Mouse (Mus musculus): ENCODE data around the gene Myh3.

Gene Myh3

DNA sequence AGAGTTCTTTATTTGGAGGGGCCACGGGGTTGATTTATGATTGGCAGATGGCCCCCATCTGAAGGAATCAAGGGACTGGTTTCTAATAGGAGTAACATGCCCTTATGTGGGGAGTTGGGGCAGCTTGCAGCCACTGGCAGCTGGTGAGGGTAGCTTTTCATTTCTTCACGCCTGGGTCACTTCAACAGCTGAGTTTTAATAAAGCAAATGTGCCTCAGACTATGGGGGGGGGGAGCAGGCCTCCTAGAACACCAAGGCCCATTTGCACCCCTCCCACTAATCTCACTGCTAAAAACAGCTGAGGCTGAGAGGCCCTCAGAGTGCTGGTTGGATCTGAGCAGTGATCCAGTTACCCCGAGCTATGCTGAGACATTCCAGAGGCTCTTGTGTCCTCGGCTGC is 27.6 kb downstream of the Myh3 start:
- no peak for DNase-seq (ENCODE audit: low spot score)

DNA sequence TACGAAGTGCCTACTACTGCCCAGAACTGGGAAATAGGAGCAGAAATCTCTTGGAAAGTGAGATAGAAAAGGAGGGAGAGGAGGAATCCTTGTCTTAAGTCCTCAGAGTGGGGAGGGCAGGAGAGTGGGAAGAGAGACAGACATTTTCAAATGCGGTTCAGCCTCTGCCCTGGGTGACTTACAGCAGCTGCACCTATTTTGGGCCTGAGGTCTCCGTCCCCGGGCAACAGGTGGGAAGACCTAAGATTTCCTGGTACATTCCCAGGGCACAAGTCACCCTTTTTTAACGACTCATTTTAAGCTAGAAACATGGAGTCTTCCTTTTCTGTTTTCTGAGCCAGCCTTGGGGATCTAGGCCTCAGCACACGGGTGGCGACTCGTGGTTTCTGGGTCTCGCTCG is 28.9 kb downstream of the Myh3 start:
- no peak for DNase-seq (ENCODE audit: low spot score)

GRCm38 (mm10) chr11:67110168-67110948 is 32.3 kb downstream of the Myh3 start:
- peak; percentile 71 for DNase-seq (ENCODE audit: low spot score)

GRCm38 (mm10) chr11:67112019-67112850 is 34.1 kb downstream of the Myh3 start:
- no peak for DNase-seq (ENCODE audit: low spot score)

DNA sequence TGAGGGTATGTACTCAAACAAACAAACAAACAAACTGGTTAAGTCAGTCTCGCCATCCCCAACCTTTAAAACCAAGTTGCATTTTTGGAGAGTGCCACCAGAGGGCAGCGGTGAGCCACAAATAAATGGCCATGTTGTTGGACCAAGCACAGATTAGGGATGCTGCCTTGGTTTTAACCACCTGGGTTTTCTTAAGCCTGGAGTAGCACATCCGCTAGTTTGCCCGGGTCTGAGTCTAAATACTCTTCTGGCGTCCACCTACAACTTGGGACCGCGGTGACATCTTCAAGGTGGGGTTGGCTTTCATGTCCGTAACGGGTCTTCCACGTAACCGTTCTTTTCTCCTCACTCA is 34.7 kb downstream of the Myh3 start:
- DNase-seq (ENCODE audit: low spot score) = peak; percentile 41

DNA sequence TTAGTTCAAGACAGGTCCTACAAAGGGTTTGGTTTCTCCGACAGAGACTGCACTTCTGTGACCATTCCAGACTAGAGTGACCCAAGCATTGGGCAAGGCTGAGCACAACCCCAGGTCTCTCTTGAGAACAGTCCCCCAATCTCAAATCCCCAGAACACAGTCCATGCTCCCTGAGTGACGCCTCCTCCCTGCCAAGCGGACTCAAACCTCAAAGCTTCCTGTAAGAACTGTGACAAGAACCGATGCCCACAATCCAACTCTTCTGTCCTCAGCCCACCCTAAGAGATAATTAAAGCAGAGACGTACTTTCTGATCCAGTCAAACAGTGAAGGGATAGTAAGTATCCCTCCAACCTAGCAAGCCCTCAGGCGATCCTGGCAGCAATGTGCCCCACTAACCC is 35.3 kb downstream of the Myh3 start:
- no peak for DNase-seq (ENCODE audit: low spot score)

DNA sequence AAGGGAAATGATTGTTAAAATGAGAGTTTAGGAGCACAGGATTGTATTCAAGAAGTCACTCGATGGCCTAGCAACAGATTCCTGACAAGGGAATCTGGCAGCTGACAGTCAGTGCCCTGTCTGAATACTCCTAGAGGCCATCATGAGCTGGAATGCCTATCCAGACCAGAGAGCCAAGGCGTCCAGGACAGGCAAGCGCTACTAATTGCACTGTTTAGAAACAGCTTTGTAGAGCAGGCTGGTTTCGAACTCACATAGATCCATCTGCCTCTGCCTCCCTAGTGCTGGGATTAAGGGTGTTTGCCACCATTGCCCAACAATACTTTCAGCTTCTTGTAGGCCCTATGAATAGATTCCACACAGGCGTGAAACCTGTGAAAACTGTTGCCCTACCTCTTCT is 36.2 kb downstream of the Myh3 start:
- DNase-seq (ENCODE audit: low spot score) = no peak

GRCm38 (mm10) chr11:67114901-67115300 is 36.8 kb downstream of the Myh3 start:
- DNase-seq (ENCODE audit: low spot score) = no peak

GRCm38 (mm10) chr11:67116725-67117124 is 38.6 kb downstream of the Myh3 start:
- no peak for DNase-seq (ENCODE audit: low spot score)

- no peak for DNase-seq (ENCODE audit: low spot score)
Observed at GRCm38 (mm10) chr11:67119539-67120070, 41.5 kb downstream of the Myh3 start.

DNA sequence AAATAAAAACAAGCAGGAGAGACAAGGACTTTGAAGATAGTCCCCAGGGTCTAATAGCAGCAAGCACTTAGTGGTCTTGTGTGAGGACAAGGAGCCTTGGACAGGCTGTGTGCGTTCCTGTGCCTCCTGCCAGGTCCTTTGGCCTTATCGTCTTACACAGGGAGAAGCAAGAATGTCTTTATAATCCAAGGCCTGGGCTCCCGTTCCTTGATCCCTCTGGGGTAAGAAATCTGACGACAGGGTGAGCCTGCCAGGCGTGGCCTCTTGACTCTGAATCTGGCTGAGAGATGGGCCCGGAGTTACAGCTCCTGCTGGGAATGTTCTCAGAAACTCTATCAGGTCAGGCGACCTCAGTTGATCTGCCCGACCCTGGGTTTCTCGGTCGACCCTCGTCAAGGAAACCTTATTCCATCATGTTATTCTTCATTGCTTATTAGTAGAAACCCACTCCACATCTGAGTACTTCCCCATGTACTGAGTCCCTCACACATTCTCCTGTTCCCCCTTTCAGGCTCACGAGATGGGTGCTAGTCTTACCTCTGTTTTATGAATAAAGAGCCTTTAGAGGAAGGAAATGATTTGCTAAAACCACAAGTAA is 42.7 kb downstream of the Myh3 start:
- no peak for DNase-seq (ENCODE audit: low spot score)

DNA sequence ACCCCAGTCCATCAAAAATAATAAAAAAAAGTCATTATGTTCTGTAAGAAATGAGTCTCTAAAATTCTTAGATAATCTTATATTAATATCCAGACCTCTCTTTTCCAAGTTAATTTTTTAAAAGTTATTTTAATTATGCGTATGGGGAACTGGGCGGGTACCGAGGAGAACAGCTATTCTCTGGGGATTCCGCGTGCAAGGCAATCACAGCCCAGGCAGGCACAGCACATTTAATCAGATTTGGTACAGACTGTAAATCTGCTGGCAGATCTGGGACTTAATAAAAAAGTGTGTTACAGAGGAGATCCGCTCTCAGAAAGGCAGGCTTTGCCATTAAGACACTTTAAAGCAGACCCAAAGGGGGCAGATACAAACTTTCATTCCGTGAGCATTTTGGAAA is 46.8 kb downstream of the Myh3 start:
- no peak for DNase-seq (ENCODE audit: low spot score)

- DNase-seq (ENCODE audit: low spot score) = peak; percentile 69
Observed at GRCm38 (mm10) chr11:67125361-67125760, 47.3 kb downstream of the Myh3 start.

GRCm38 (mm10) chr11:67133526-67133925 is 55.4 kb downstream of the Myh3 start:
- DNase-seq (ENCODE audit: low spot score) = no peak

- no peak for DNase-seq (ENCODE audit: low spot score)
Observed at GRCm38 (mm10) chr11:67134654-67135053, 56.6 kb downstream of the Myh3 start.

DNA sequence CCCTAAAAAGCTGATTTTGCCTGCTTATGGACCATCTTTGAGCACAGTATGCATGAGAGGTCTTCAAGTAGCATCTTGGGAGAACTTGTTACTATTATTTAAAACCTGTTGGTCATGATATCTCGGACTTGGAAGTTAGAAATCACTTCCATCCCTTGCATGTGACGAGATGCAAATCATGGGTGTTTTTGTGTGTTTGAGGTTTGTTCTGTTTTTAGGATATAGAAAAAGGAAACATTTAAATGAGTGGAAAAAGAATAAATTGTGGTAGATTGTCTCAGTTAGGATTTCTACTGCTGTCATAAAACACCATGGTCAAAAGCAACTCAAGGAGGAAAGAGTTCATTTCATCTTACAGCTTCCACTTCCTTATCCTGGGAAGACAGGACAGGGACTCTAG is 57.4 kb downstream of the Myh3 start:
- no peak for DNase-seq (ENCODE audit: low spot score)

DNA sequence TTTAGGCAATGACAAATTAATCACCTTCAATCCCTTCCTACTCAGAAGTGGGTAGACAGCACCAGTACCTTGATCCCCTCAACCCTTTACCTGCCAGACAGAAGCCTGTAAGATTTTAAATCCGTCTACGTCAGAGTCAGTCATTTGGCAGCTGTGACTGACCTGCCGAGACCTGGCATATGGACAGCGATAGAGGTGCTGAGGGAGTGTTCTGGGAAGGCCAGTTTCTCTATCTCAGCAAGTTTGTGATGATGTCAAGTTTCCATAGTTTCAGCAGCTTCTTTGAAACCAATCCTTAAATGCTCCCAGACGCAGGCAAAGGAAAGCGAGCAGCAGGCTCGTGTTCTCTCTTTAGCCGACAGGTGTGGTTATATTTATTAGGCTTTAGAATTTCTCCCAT is 61.5 kb downstream of the Myh3 start:
- no peak for DNase-seq (ENCODE audit: low spot score)

DNA sequence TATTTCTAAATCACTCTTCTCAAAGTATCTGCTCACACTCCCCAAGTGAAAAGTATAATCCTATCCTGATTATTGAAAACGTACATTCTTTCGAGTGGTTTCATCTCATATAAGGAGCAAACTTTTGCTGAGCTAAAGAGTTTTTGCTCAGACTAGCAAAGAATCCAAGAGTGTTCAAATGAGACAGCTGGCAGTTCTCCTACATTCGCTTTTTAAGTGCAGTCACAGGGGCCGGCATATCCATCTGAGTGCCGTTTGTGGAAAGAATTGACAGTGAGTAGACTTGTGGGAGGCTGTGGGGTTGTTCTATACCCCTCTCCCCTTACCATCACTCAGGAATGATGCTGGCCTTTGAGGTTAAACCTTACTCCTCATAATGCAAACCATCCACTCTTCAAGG is 62.1 kb downstream of the Myh3 start:
- DNase-seq (ENCODE audit: low spot score) = no peak

GRCm38 (mm10) chr11:67141031-67141430 is 62.9 kb downstream of the Myh3 start:
- DNase-seq (ENCODE audit: low spot score) = no peak

DNA sequence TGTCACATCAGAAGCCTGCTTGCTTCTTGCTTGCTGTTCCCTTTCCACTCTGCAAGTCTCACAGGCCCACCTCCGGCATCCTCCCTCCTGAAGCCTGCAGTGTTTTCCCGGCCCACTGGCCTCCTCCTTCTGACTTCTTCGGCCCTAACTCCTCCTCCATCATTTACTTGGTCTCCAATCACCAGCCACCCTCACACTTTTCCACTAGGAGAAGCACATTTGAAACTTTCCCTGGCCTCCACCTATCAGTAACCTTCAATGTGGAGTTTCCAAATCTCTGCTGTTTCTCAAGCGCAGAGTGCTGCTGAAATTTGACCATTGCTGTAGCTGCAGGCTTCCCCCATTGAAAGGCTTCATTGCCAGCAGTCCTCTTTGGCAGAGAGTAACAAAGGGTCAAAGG is 63.9 kb downstream of the Myh3 start:
- DNase-seq (ENCODE audit: low spot score) = no peak

DNA sequence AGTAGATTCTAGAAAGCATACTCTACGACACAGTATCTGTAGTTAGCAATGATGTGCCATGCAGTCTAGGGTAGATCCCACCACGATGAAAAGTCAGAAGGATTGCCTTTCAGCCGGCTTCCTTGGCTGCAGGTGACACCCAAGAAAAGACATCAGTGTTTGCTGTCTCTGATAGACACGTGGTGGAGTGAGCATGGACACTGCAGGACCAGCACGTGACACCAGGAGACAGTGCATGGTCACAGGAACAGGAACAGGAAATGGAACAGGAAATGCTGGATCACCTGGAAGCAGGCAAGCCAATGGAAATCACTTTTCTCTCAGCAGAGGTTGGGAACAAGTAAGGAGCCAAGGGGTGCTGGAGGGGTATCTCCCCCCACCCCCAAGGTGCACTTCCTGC is 65.0 kb downstream of the Myh3 start:
- no peak for DNase-seq (ENCODE audit: low spot score)

DNA sequence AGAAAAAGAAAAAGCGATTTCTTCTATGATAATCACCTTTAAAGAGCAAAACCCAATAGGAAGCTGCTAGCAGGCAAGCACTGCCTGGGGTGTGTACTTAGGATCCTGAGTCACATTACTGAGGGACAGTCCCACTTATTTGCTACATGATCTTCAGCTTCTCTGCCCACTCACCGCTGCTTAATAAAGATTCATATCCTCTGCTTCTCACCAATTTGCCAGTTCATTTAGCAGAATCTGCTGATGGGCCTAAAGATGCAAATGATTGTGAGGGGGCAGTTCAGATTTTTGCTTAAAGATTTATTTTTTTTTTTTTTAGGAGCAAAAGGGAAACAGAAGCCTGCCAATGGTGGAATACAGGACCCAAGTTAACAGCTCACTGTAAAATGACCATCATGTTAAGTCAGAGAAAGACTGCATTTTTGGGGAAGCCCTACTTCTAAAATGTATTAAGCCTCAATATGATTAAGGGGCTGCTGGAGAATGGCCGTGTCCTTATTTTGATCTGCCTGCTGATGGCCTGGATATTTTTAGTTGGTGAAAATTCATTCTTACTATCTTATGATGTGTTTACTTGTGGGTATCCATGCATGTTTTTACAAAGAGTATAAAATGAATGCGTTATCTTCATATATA is 65.9 kb downstream of the Myh3 start:
- DNase-seq (ENCODE audit: low spot score) = no peak

All from left cerebral cortex, adult 11 months (tissue).